Mouse (Mus musculus) spleen, adult 18-20 months (tissue): ENCODE measurements around the gene 4931428F04Rik.

Experiments
- DNase-seq, 2 experiments: peaks; one replicate each; pipeline ENCODE4 v3.0.0; 2022; ENCODE audit warnings: mixed read lengths in 2 of 2

Gene 4931428F04Rik

DNA sequence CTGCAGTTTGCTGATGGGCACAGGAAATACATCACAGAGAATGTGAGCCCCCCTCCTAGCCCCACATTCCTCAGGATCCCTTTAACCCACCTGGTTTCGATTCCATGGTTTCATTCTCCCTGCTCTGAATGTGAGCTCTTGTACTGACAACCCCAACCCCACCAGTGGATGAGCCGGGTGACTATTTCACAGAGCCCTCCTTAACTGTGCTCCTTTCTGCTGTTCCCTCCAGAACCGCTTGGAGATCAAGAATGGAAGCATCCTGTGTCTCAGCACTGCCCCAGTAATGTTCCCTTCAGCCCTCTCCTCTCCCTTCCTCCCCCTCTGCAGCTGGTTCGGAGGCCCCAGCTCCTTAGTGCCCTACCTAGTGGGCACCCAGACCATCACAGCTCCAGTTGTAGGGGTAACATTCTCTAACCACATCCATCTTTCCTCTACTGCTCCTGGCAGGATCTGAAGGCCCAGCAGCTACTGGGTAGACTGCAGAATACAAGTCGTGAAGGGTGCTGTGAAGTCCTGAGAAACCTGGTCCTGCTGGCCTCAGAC, 16.6 kb upstream of the 4931428F04Rik start:
- no peak for DNase-seq

DNA sequence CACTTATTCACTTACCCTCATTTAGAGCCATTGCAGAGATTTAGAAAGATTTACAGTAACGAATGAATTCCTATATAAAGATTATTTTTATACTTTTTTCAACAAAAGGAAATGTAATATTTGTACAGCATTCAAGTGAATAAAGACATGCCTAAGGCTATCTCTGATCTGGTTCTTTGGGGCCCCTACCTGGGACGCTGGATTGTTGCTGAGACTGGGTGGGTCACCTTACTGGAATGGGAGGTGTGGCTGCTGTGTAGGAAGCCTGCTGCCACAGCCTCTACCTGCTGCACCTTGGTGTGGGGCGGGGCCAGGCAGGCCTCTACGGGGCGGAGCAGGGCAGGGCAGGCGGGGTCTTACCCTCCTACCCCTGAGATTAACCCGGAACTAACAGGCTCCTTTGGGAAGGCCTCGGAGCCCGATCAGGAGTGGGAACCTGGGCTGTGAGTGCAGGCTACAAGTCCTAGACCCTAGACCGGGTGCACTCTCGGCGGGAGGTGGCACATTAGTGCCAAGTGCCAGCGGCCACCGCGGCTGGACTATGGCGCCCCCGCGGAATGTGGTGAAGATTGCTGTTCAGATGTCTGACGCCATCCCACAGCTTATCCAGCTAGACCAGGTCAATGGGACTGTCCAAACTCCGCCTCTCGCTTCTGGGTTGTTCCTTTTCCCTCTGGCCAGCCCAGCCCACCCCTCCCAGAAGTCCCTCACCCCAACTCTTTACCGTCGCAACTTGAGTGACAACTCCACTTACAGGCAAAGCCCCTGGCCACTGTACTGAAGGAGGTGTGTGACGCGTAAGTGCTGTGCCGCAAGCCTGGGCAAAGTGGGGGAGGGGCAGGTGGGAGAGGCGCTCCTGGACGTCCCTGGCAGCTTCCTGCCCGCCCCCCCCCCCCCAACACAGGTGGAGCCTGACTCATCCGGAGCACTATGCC, 15.8 kb upstream of the 4931428F04Rik start, which contains the start of gene Elmo3:
Gene Elmo3, plus strand, starts transcription at position 391 of the 935 bp plus-strand sequence.
- DNase-seq, result peak in 1 of 2 experiments; percentile 28

DNA sequence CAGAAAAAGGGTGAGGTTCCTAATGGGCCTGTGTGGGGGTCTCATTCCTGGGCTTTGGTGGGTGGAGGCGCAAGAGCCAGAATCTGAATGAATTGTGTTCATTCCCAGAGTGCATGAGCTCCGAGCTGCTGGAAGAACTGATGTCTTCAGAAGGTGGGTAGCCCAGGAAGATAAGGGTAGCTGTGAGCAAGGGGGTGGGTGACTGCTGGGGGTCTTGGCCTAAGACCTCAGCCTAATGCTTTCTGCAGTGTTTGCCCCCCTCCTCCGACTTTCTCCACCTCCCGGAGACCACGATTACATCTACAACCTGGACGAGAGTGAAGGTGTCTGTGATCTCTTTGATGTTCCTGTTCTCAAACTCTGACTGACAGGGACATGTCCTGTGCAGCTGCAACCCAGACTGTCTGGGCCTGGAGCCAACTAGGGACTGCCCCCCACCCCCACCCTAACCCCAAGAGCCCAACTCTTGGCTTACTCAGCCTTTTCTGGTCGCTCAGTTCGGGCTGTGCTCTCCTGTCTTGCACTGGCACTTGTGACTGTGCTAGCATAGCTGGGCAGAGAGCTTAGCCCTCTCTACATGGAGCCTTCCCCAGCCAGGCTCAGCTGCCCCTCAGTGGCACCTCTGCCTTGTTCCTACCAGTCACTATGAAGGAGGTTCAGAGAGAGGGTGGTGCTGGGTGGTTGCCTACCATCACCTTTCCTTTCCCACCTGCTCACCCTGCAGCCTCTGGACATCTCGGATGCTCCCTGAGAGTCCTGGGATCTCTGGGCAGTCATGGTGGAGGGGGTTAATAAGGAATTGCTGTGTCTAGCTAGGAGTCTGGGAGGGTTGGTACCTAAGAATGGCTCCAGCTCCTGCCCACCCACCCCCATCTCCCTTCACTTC, 14.9 kb upstream of the 4931428F04Rik start:
- DNase-seq, result no peak

DNA sequence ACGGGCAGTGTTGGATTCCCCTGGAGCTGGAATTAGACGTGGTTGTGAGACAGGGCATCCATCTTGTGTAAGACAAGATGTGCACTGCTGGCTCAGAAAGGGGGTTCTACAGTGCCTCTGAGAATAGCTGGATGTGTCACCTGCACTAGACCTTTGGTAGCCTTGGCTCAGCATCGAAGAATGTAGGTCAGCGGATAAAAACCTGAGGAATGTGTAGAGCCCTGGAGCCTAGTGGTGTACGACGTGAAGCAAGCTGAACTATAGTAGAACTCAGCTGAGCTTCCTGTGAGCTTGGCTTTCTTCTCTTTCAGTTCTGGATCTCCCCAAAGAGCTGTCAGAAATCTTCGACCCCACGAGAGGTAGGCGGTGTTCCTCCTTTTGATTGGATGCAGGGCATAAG, 14.2 kb upstream of the 4931428F04Rik start:
- no peak for DNase-seq

DNA sequence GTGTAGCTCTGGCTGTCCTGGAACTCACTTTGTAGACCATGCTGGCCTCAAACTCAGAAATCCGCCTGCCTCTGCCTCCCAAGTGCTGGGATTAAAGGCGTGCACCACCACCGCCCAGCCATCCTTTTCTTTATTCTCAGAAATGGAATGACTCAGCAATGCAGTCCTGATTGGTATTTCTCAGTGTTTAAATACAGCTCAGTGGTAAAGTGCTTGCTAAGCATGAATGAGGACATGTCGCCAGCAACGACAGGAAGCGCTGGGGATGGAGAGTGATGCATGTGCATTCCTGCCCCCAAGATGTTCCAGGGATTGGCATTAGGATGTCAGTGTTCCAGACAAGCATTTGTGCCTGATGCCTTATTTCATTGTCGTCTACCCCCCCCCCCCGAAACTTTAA, 13.7 kb upstream of the 4931428F04Rik start:
- no peak for DNase-seq

DNA sequence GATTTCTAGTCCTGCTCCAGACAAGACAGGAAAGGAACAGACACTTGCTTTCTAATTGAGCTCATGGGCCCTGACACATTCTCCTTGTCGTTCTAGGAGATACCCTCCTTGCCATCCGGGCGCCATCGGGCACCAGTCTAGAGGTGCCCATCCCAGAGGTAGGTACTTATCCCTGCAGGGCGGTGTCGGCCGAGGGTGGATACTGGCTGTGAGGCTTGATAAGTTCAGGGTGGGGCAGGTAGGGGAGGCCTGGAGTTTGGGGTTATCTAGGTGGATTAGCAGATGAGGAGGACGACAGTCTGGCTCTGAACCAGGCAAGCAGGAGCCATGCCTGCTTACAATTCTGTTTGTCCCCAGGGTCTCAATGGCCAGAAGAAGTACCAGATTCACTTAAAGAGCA, 10.3 kb upstream of the 4931428F04Rik start:
- no peak for DNase-seq

DNA sequence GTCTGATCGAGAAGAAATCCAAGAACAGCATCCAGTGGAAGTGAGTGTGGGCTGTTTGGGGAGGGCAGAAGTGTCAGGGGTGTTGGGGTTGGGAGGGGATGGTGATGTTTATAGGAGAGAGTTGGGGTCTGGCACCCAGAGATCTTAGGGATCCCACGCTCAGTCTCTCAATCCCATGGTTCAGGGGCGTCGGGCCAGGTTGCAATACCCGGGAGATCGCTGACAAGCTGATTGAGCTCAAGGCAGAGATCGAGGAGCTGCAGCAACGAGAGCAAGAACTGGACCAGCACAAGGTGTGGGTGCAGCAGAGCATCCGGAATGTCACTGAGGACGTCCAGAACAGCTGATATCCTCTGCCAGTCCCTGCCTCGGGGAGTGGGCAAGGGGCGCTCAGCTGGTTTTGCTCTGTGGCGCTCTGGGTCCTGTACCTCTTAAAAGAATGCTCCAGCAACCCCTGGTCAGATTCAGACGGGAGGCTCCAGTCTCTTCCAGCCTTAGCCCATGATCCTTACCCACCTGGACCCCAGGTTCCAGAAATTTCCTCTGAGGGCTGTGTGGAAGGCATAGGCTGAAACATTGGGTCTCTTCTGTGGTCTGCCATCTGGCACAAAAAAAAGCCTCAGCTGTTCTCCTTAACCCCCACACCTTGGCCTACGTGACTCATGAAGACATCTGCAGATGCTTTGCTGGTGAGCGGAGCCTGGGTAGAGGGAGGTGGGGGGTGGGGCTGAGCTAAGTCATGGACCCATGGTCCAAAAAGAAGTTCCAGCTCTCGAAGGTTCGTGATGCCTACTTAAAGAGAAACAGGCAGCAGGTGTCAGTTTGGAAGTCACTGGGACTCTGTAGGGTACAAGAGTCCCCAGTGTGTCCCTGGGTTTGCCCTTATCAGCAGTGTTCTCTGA, 8.9 kb upstream of the 4931428F04Rik start:
- no peak for DNase-seq

DNA sequence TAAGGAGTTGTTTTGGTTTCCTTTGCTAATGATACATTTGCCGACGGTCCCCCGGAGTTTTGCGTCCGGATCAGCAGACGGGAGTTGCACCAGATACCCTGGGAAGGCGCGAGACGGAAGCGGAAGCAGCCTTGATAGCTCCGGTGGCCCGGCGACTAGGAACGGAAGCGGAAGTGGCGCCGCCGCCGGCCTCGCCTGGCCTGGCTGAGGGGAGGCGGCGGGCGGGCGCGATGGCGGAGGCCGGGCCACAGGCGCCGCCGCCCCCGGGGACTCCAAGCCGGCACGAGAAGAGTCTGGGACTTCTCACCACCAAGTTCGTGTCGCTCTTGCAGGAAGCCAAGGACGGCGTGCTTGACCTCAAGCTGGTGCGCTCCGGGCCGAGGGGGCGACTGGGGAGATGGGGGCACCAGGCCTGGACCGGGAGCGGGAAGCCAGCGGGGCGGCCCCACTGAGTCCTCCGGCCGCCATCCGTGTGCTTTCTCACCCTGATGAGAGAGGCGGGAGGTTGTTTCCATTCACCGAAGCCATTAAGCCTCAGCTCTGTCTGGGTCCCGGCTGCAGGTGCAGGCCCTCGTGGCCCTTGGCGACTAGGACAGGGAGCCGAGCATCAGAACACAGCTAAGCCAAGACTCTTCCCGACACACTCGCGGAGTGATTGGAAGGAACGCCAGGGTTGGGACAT, 8.0 kb upstream of the 4931428F04Rik start, which contains the start of gene E2f4:
Gene E2f4, plus strand, starts transcription at position 153 of the 682 bp plus-strand sequence.
- DNase-seq, result peak; percentile 82 to 86

DNA sequence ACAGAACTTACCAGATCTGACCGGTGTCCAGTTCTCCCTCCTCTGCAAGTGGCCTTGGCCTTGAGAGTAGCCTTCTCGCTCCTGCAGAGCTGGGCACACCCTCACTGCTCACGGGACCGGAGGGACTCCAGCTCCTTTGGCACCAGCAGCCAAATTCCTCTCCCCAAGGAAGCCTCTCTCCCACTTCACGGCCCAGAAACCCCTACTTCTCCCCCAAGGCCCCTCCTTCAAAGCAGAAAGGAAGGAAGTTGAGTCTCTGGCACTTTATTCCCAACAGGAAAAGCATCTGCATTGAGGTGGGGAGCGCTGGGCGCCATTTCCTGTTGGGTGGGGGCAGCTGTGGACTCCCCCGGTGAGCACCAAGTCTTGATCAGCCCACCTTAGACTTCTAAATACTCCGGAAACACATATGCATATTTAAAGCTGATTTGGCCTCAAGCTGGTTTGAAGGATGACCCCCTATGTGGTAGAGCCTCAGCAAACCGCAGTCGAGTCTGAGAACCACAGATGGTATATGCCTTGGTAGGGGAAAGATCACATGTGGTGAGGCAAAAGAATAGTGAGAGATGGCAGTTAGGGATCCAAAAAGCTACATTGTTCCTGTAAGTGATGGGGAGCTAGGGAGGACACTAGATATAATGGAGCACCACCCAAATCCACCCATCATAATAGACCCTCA, 6.4 kb upstream of the 4931428F04Rik start, which contains the start of gene Exoc3l:
Gene Exoc3l, minus strand, starts transcription at position 207 of the 679 bp plus-strand sequence.
- no peak for DNase-seq

DNA sequence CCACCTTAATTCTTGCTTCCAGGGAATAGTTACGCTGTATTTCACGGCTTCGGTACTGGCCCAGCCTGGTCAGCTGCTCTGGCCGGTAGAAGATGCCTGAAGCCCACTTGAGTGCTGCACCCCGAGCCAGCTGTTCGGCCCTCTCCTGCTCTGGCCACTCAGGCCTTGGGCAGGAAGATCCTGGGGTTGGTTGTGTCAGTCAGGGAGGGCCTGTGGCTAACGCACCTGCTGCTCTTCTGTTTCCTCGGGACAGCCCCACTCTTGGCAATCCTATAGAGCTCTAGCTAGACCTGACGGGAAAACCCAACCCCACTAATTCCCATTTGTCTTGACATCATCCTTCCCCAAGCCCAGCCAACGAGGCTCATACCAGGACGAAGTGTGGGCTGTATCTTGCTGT, 5.6 kb upstream of the 4931428F04Rik start:
- DNase-seq, result no peak

DNA sequence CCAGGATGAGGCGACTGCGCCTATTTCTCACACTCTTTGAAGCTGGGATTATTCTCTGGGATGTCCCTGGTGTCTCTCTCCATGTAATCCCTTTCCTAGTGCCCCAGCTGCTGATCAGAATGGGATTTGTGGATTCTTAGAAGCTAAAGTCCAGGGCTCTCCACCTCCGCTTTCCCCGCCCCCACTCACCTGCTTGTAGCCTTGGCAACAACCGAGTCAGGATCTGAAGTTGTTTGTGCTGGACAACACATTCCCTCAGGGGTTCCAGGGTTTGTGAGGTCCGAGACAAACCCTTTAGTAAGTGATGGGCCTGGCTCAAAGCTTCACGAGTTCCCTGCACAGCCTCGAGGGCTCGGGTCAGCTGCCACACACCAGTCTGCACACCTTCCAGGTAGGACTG, 5.1 kb upstream of the 4931428F04Rik start:
- DNase-seq, result no peak

DNA sequence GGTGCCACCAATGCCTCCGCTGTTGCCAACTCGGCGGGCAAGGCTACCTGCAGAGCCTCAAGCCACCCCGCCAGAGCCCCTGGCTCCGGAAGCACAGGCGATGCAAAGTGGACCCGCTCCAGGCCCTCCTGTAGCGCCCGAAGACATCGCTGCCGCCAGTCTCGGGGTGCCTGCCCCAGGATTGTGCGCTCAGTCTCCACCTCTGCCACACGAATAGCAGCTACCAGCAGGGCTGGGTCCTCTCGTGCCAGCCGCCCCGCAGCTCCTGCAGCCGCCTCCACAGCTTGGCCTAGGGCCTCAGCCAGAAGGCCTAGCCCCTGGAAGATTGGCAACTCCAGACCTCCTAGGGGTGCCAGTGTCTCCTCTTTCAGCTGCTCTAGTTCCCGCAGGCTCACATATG, 3.7 kb upstream of the 4931428F04Rik start:
- DNase-seq, result peak in 1 of 2 experiments; percentile 5

DNA sequence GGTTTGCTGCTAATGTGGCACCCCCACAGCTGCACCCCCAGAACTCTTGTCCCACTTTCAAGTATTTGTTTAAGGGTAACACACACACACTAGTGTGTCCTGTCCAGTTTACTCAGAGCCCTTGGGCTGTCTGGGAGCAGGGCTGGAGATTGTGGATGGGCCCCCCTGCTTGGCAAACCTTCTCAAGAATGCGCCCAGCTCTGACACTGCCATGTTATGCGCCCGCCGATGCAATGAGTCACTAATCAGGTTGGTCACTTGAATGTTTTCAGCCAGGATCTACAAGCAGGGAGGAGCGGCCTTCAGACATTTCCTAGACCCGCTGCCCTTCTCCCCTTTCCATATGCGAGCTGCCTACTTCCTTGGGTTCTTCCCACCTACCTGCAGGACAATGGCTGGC, 2.8 kb upstream of the 4931428F04Rik start:
- no peak for DNase-seq

DNA sequence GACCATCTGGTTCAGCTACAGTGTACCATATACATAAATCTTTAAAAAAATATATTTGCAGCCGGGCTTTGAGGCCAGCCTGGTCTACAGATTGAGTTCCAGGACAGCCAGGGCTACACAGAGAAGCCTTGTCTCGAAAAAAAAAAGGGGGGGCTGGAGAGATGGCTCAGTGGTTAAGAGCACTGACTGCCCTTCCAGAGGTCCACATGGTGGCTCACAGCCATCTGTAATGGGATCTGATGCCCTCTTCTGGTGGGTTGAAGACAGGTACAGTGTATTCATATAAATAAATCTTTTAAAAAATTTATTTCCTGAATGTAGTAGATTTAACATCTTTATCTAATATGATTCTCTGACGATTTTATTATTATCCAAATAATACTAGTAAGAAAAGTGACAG, 2.1 kb upstream of the 4931428F04Rik start:
- DNase-seq, result peak in 1 of 2 experiments; percentile 4

DNA sequence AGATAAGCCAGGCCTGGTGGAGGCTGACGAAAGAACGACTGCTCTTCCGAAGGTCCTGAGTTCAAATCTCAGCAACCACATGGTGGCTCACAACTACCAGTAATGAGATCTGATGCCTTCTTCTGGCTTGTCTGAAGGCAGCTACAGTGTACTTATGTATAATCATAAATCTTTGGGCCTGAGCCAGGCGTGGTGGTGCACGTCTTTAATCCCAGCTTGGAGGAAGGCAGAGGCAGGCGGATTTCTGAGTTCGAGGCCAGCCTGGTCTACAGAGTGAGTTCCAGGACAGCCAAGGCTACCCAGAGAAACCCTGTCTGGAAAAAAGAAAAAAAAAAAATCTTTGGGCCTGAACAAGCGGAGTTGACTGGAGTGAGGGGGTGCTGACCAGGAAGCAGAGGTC, 1.7 kb upstream of the 4931428F04Rik start:
- peak in 1 of 2 experiments; percentile 4 for DNase-seq

DNA sequence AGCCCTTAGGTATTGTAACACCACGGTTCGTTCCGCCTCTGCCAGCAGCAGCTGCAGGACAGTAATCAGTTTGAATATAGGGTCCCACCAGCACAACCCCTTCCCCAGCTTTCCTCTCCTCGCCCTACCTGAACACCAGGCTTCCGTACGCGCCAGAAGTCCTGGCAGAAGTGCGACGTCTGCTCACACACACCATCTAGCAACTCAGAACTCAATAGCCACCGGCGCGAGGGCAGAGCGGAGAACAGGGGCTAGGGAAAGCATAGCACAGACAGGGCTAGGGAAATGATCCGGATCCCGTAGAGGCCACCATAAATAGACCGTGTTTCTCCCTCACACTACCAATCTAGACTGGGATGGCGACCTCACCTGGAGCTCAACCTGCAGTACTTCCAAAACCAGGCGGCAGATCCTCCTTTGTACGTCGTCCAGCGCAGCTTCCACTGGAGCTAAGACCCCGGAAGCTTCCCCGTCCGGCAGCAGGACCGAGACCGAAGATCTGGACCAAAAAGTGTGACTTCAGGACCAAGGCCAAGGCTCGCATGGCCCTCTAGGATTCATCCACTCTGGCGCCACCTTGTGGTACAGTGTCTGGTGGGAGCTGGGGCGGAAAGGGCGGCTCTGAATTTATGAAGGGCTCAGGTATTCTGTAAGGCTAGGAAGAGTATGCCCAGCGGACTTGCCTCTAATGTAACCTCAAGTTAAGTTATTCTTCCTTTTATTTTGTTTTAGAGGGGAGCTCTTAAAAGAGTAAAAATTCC, 1.1 kb upstream of the 4931428F04Rik start:
- DNase-seq, result peak; percentile 72 to 92

DNA sequence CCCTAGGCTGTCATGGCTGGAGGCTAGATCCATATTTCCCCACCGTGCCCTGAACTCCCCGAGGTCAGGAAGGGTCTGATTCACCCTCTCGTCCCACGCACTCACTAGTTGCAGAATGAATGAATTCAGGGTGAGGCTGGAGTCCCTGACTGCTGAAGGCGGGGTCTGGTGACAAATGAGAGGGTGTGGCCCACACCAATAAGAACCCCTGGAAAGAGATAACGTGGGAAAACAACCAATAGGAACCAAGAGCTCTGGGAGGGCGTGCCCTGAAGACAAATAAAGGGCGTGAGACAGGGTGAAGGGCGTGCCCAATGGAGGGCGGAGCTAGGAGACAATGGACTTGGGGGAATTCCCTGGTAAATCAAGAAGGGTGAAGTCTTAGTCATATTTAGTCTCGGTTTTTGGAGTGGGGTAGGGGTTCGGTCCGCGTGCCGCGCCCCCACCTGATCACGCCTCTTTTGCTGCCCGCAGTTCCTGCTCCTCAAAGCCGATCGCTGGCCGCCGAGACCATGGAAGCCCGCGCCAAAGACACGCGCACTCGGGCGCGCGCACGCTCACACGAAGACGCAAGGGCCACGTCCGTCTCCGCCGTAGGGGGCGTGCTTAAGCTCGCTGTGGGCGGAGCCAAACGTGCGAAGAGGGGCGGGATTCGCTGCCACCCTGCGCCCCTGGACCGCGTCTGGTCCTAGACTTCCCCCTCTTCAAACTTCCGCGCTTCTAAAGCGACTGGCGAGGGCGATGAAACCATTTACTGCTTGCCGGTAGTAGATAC, 519 bp downstream of the 4931428F04Rik start:
- peak; percentile 93 to 97 for DNase-seq

DNA sequence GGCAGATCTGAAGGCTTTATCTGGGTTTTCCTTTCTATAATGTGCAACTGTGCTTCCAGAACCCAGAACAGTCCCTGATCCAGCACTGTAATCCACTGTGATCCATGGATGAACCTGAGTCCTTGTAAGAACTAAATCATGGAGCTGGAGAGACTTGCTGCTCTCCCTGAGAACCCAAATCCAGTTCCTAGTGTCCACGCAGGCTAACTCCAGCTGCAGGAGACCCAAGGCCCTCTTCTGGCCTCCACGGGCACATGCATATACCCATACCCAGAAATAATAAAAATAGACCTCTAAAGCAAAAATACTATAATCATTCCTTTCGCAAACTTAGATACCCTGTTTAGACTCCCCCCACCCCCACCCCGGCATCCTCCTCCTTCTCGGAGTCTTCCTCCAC, 1.4 kb downstream of the 4931428F04Rik start:
- no peak for DNase-seq

DNA sequence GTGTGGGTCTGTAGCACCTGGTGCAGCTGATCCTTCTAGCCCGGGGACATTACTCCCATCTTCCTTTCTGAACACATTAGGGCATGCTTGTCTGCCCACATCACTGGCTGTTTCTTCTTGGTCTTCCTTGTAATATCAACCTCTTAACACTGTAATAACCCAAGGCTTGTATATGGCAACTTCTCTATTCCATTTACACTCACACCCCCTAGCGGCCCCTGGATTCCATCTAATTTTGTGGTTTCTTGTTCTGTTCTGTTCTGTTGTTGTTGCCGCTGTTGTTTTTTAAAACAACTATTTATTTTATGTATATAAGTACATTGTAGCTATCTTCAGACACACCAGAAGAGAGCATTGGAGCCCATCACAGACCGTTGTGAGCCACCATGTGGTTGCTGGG, 2.8 kb downstream of the 4931428F04Rik start:
- no peak for DNase-seq
